Mouse (Mus musculus) midbrain, embryonic 10.5 days (tissue): Measurements from ENCODE around the gene Exoc4. TPM values are rescaled to one million over a fixed set of nuclear protein-coding genes. Genes with fewer than 3 reads are reported as not detected.
A peak's percentile ranks its signal among the peaks of the same experiment; 100 is the strongest.

ENCODE experiments used
- DNase-seq: peaks from one replicate; pipeline ENCODE4 v3.0.0-alpha.2; 2017; ENCODE audit warnings: low spot score
- H3K27ac ChIP-seq: fragments of 300-500 bp; sonication (generic); replicated peaks from 2 replicates; pipeline ENCODE4 v1.5.1; 2016; ENCODE audit warnings: mild to moderate bottlenecking
- H3K27me3 ChIP-seq: fragments of 300-500 bp; sonication (generic); 2 replicates; pipeline ENCODE4 v1.6.1; 2016; ENCODE audit warnings: low read depth, mild to moderate bottlenecking; ENCODE audit not compliant: poor library complexity, severe bottlenecking
- H3K36me3 ChIP-seq: fragments of 300-500 bp; sonication (generic); 2 replicates; pipeline ENCODE4 v1.6.1; 2016; ENCODE audit warnings: mild to moderate bottlenecking, moderate library complexity
- H3K4me1 ChIP-seq: fragments of 300-500 bp; sonication (generic); 2 replicates; pipeline ENCODE4 v1.6.1; 2016
- H3K4me3 ChIP-seq: fragments of 300-500 bp; sonication (generic); 2 replicates; pipeline ENCODE4 v1.5.1; 2016; ENCODE audit warnings: mild to moderate bottlenecking, moderate library complexity
- H3K9me3 ChIP-seq: fragments of 300-500 bp; sonication (generic); replicated peaks from 2 replicates; pipeline ENCODE4 v1.6.1; 2016; ENCODE audit warnings: mild to moderate bottlenecking
- WGBS: fragments of 180-500 bp; shearing (Covaris S2); methylation state at CpG from one replicate; pipeline ENCODE4 v1.1.7; 2016; 5-methylcytosine and 5-hydroxymethylcytosine counted together
- polyA plus RNA-seq: library from polyadenylated mRNA; unstranded; fragments of >200 nt; fragmentation: Nextera tagmentation; extraction: Ambion mirVana; gene quantifications from 2 replicates; pipeline ENCODE4 v1.2.1, GENCODE M21; 2016

Gene Exoc4
- polyA plus RNA-seq, 1 experiment from 2014 or later: 36.2 TPM

GRCm38 (mm10) chr6:33613978-33614377 lies 365.1 kb downstream of the Exoc4 start:
- no peaks in the 10 kb centered on the region for H3K4me1 ChIP-seq
- no peak overlapping the region for H3K4me3 ChIP-seq
- H3K27ac ChIP-seq: no peak overlapping the region
- H3K36me3 ChIP-seq: no peaks in the 10 kb centered on the region
- no peak for DNase-seq
- 89% methylated on average over 1 of the region's 1 CpGs for WGBS
- no peaks in the 10 kb centered on the region for H3K27me3 ChIP-seq
- H3K9me3 ChIP-seq: no peaks in the 10 kb centered on the region

- WGBS: 91% methylated on average over 5 of the region's 5 CpGs
- no peak for DNase-seq
- H3K4me3 ChIP-seq: no peak overlapping the region
- no peak overlapping the region for H3K27ac ChIP-seq
- H3K9me3 ChIP-seq: no peaks in the 10 kb centered on the region
- H3K4me1 ChIP-seq: peaks cover 5% of the 10 kb centered on the region; the same call in 1 of the 2 replicates
- no peaks in the 10 kb centered on the region for H3K36me3 ChIP-seq
- H3K27me3 ChIP-seq: no peaks in the 10 kb centered on the region
These were observed 369.7 kb downstream of the Exoc4 start for GRCm38 (mm10) chr6:33618590-33618989.

- Histone ChIP-seq H3K27me3 (no peaks in the 10 kb centered on the region), H3K9me3 (no peaks in the 10 kb centered on the region), H3K4me3 (no peak overlapping the region), H3K27ac (no peak overlapping the region), H3K36me3 (no peaks in the 10 kb centered on the region), H3K4me1 (peaks cover 5% of the 10 kb centered on the region; the same call in 1 of the 2 replicates)
- WGBS: 45% methylated on average over 1 of the region's 1 CpGs
- no peak for DNase-seq
These were observed 371.8 kb downstream of the Exoc4 start for GRCm38 (mm10) chr6:33620701-33621100.

- H3K4me3 ChIP-seq: no peak overlapping the region
- H3K9me3 ChIP-seq: peaks cover 16% of the 10 kb centered on the region
- H3K27ac ChIP-seq: no peak overlapping the region
- peaks cover 5% of the 10 kb centered on the region; the same call in 1 of the 2 replicates for H3K4me1 ChIP-seq
- DNase-seq: no peak
- no peaks in the 10 kb centered on the region for H3K36me3 ChIP-seq
- H3K27me3 ChIP-seq: no peaks in the 10 kb centered on the region
These were observed 377.0 kb downstream of the Exoc4 start for GRCm38 (mm10) chr6:33625931-33626330.

GRCm38 (mm10) chr6:33631133-33631532 lies 382.2 kb downstream of the Exoc4 start:
- no peak for DNase-seq
- H3K27me3 ChIP-seq: no peaks in the 10 kb centered on the region
- no peaks in the 10 kb centered on the region for H3K36me3 ChIP-seq
- 92% methylated on average over 2 of the region's 2 CpGs for WGBS
- no peaks in the 10 kb centered on the region for H3K4me1 ChIP-seq
- H3K27ac ChIP-seq: no peak overlapping the region
- peaks cover 16% of the 10 kb centered on the region for H3K9me3 ChIP-seq
- no peak overlapping the region for H3K4me3 ChIP-seq

- Histone ChIP-seq H3K4me1 (no peaks in the 10 kb centered on the region; the same call in 1 of the 2 replicates), H3K27ac (no peak overlapping the region), H3K36me3 (no peaks in the 10 kb centered on the region), H3K4me3 (no peak overlapping the region), H3K27me3 (no peaks in the 10 kb centered on the region), H3K9me3 (no peaks in the 10 kb centered on the region)
- no peak for DNase-seq
- WGBS: 87% methylated on average over 2 of the region's 2 CpGs
These were observed 388.3 kb downstream of the Exoc4 start for GRCm38 (mm10) chr6:33637192-33637591.

- Histone ChIP-seq H3K4me3 (no peak overlapping the region), H3K36me3 (no peaks in the 10 kb centered on the region), H3K4me1 (peaks cover 17% of the 10 kb centered on the region), H3K27me3 (no peaks in the 10 kb centered on the region), H3K9me3 (no peaks in the 10 kb centered on the region), H3K27ac (peak overlapping the region; percentile 70)
- WGBS: 51% methylated on average over 10 of the region's 10 CpGs
- peak; percentile 38 for DNase-seq
These were observed 433.1 kb downstream of the Exoc4 start for GRCm38 (mm10) chr6:33681778-33682640.

- Histone ChIP-seq H3K36me3 (no peaks in the 10 kb centered on the region), H3K27me3 (no peaks in the 10 kb centered on the region), H3K9me3 (no peaks in the 10 kb centered on the region), H3K27ac (no peak overlapping the region), H3K4me1 (peaks cover 17% of the 10 kb centered on the region), H3K4me3 (no peak overlapping the region)
- WGBS: 68% methylated on average over 3 of the region's 3 CpGs
- no peak for DNase-seq
These were observed 434.6 kb downstream of the Exoc4 start for GRCm38 (mm10) chr6:33683533-33683932.

GRCm38 (mm10) chr6:33685321-33685720 lies 436.4 kb downstream of the Exoc4 start:
- Histone ChIP-seq H3K4me3 (no peak overlapping the region), H3K36me3 (no peaks in the 10 kb centered on the region), H3K9me3 (no peaks in the 10 kb centered on the region), H3K27me3 (no peaks in the 10 kb centered on the region), H3K4me1 (peaks cover 17% of the 10 kb centered on the region), H3K27ac (no peak overlapping the region)
- no peak for DNase-seq
- 72% methylated on average over 2 of the region's 2 CpGs for WGBS

- no peaks in the 10 kb centered on the region for H3K27me3 ChIP-seq
- no peaks in the 10 kb centered on the region for H3K4me1 ChIP-seq
- no peaks in the 10 kb centered on the region for H3K9me3 ChIP-seq
- H3K36me3 ChIP-seq: no peaks in the 10 kb centered on the region
- H3K27ac ChIP-seq: no peak overlapping the region
- 90% methylated on average over 5 of the region's 5 CpGs for WGBS
- no peak for DNase-seq
- no peak overlapping the region for H3K4me3 ChIP-seq
These were observed 441.7 kb downstream of the Exoc4 start for GRCm38 (mm10) chr6:33690601-33691000.

- no peaks in the 10 kb centered on the region for H3K36me3 ChIP-seq
- DNase-seq: no peak
- H3K4me3 ChIP-seq: no peak overlapping the region
- no peaks in the 10 kb centered on the region for H3K27me3 ChIP-seq
- 91% methylated on average over 1 of the region's 1 CpGs for WGBS
- no peak overlapping the region for H3K27ac ChIP-seq
- no peaks in the 10 kb centered on the region for H3K9me3 ChIP-seq
- no peaks in the 10 kb centered on the region for H3K4me1 ChIP-seq
These were observed 448.1 kb downstream of the Exoc4 start for GRCm38 (mm10) chr6:33696976-33697375.

- Histone ChIP-seq H3K27ac (no peak overlapping the region), H3K27me3 (no peaks in the 10 kb centered on the region), H3K4me3 (no peak overlapping the region), H3K4me1 (peaks cover 23% of the 10 kb centered on the region), H3K9me3 (no peaks in the 10 kb centered on the region), H3K36me3 (no peaks in the 10 kb centered on the region)
- no peak for DNase-seq
- WGBS: 51% methylated on average over 4 of the region's 4 CpGs
These were observed 460.0 kb downstream of the Exoc4 start for GRCm38 (mm10) chr6:33708907-33709306.

GRCm38 (mm10) chr6:33709340-33709739 lies 460.5 kb downstream of the Exoc4 start:
- 91% methylated on average over 5 of the region's 5 CpGs for WGBS
- H3K36me3 ChIP-seq: no peaks in the 10 kb centered on the region

More at GRCm38 (mm10) chr6:33709340-33709739, 460.5 kb downstream of the Exoc4 start:
- Histone ChIP-seq H3K27ac (no peak overlapping the region), H3K27me3 (no peaks in the 10 kb centered on the region), H3K9me3 (no peaks in the 10 kb centered on the region), H3K4me1 (peaks cover 23% of the 10 kb centered on the region), H3K4me3 (no peak overlapping the region)
- no peak for DNase-seq
